Mouse (Mus musculus) adrenal gland, postnatal 25 days (tissue): ENCODE results near the gene Desi1. TPM values are rescaled to one million over a fixed set of nuclear protein-coding genes. Genes with fewer than 3 reads are reported as not detected.

Experiments used
- DNase-seq: peaks from one replicate; pipeline ENCODE4 v3.0.0; 2021; ENCODE audit warnings: mixed read lengths
- long read RNA-seq: library from polyadenylated mRNA; stranded (forward); transcript quantifications from one replicate; pipeline ENCODE4 v2.0.0, GENCODE M21; 2021
- total RNA-seq: library from RNA; stranded (reverse); gene quantifications from 2 replicates; pipeline ENCODE4 v1.2.3, GENCODE M21; 2021

The Desi1 gene
- total RNA-seq, result 80.3 and 81.7 TPM in 2 replicates
- long read RNA-seq, transcript Desi1-206 (6 exons, 2,934 nt), result major isoform, 41 of 80 reads
- long read RNA-seq, partial matches to known transcripts, result 1 of 80 reads
- long read RNA-seq, other reads (novel, unspliced or antisense), result 37 of 80 reads

- DNase-seq, result no peak
Measured at GRCm38 (mm10) chr15:82033762-82034161, at the start of gene Desi1. Gene Desi1, minus strand, starts transcription at chr15:82033862.

GRCm38 (mm10) chr15:82081161-82081560 is 47.5 kb upstream of the Desi1 start:
- no peak for DNase-seq

- DNase-seq, result no peak
Measured at GRCm38 (mm10) chr15:82079883-82080282, 46.2 kb upstream of the Desi1 start.

- DNase-seq, result no peak
Measured at GRCm38 (mm10) chr15:82073490-82073889, 39.8 kb upstream of the Desi1 start.

GRCm38 (mm10) chr15:82071816-82072469 is 38.3 kb upstream of the Desi1 start:
- DNase-seq, result no peak

GRCm38 (mm10) chr15:82069898-82070297 is 36.2 kb upstream of the Desi1 start, which contains the start of gene Mei1:
Gene Mei1, plus strand, starts transcription at chr15:82069996.
- DNase-seq, result no peak

GRCm38 (mm10) chr15:82065511-82065910 is 31.8 kb upstream of the Desi1 start:
- DNase-seq, result peak; percentile 58

GRCm38 (mm10) chr15:82063909-82064308 is 30.2 kb upstream of the Desi1 start:
- no peak for DNase-seq

- no peak for DNase-seq
Measured at GRCm38 (mm10) chr15:82058719-82059201, 25.1 kb upstream of the Desi1 start, which contains the start of gene 4930407I10Rik. Gene 4930407I10Rik, plus strand, starts transcription at chr15:82059151.

- no peak for DNase-seq
Measured at GRCm38 (mm10) chr15:82052544-82052943, 18.9 kb upstream of the Desi1 start.

GRCm38 (mm10) chr15:82047080-82047883 is 13.6 kb upstream of the Desi1 start, which contains the start of gene Snu13:
Gene Snu13, minus strand, starts transcription at chr15:82047598.
- peak; percentile 91 for DNase-seq

GRCm38 (mm10) chr15:82046246-82046891 is 12.7 kb upstream of the Desi1 start:
- DNase-seq, result peak; percentile 16

GRCm38 (mm10) chr15:82044166-82044784 is 10.6 kb upstream of the Desi1 start:
- DNase-seq, result no peak

GRCm38 (mm10) chr15:82040650-82041049 is 7.0 kb upstream of the Desi1 start:
- DNase-seq, result peak; percentile 39

GRCm38 (mm10) chr15:82035904-82036689 is 2.4 kb upstream of the Desi1 start:
- no peak for DNase-seq

GRCm38 (mm10) chr15:82032386-82032785 is 1.3 kb downstream of the Desi1 start:
- DNase-seq, result no peak

GRCm38 (mm10) chr15:82027726-82028125 is 5.9 kb downstream of the Desi1 start:
- no peak for DNase-seq

- no peak for DNase-seq
Measured at GRCm38 (mm10) chr15:82027276-82027675, 6.4 kb downstream of the Desi1 start.

- no peak for DNase-seq
Measured at GRCm38 (mm10) chr15:82023965-82024635, 9.6 kb downstream of the Desi1 start.

- DNase-seq, result peak; percentile 61
Measured at GRCm38 (mm10) chr15:82022535-82023088, 11.1 kb downstream of the Desi1 start.
